Mouse (Mus musculus) heart, postnatal 0 days (tissue): ENCODE data around the gene Egfl8. TPM values are rescaled to one million over a fixed set of nuclear protein-coding genes. Genes with fewer than 3 reads are reported as not detected.
A peak's percentile ranks its signal among the peaks of the same experiment; 100 is the strongest.

Experiments
- ATAC-seq: fragments of 200-750 bp; cut with Nextera tagmentation; 2 replicates; pipeline ENCODE4 v1.8.0; 2017; ENCODE audit warnings: low read depth, moderate number of reproducible peaks, moderate library complexity; ENCODE audit not compliant: insufficient read depth
- DNase-seq: peaks from one replicate; pipeline ENCODE4 v3.0.0-alpha.2; 2016; ENCODE audit warnings: low spot score
- H3K27ac ChIP-seq: fragments of 300-500 bp; sonication (generic); 2 replicates; pipeline ENCODE4 v1.5.1; 2014; ENCODE audit warnings: low read depth, mild to moderate bottlenecking
- H3K27me3 ChIP-seq: fragments of 300-500 bp; sonication (generic); 2 replicates; pipeline ENCODE4 v1.6.1; 2014; ENCODE audit warnings: low read length, mixed read lengths; ENCODE audit not compliant: control insufficient read depth, insufficient read depth
- H3K36me3 ChIP-seq: fragments of 300-500 bp; sonication (generic); replicated peaks from 2 replicates; pipeline ENCODE4 v1.6.1; 2014; ENCODE audit warnings: low read length, mixed read lengths; ENCODE audit not compliant: control insufficient read depth, insufficient read depth
- H3K4me1 ChIP-seq: fragments of 300-500 bp; sonication (generic); 2 replicates; pipeline ENCODE4 v1.6.1; 2014; ENCODE audit warnings: antibody characterized with exemption; ENCODE audit not compliant: control insufficient read depth, insufficient read depth
- H3K4me2 ChIP-seq: fragments of 300-500 bp; sonication (generic); 2 replicates; pipeline ENCODE4 v1.6.1; 2014; ENCODE audit warnings: low read depth, mild to moderate bottlenecking, low read length, moderate library complexity
- H3K4me3 ChIP-seq: fragments of 300-500 bp; sonication (generic); 2 replicates; pipeline ENCODE4 v1.5.1; 2014; ENCODE audit warnings: low read depth, low read length
- H3K9ac ChIP-seq: fragments of 300-500 bp; sonication (generic); replicated peaks from 2 replicates; pipeline ENCODE4 v1.6.1; 2014; ENCODE audit warnings: low read depth, low read length, mixed read lengths
- H3K9me3 ChIP-seq: fragments of 300-500 bp; sonication (generic); replicated peaks from 2 replicates; pipeline ENCODE4 v1.6.1; 2016; ENCODE audit warnings: low read length; ENCODE audit not compliant: control insufficient read depth
- CTCF ChIP-seq: IDR thresholded peaks from 2 replicates; pipeline ENCODE4 v1.5.1; 2016; ENCODE audit warnings: antibody characterized with exemption, control low read depth, low read depth
- EP300 ChIP-seq: IDR thresholded peaks from 2 replicates; pipeline ENCODE4 v1.6.1; 2016; ENCODE audit warnings: antibody characterized with exemption, low read depth
- WGBS: fragments of 180-500 bp; shearing (Covaris S2); extraction: QIAGEN DNeasy Blood & Tissue Kit; methylation state at CpG from one replicate; pipeline ENCODE4 v1.1.7; 2014; 5-methylcytosine and 5-hydroxymethylcytosine counted together
- polyA plus RNA-seq: library from polyadenylated mRNA; unstranded; fragments of >200 nt; fragmentation: Nextera tagmentation; extraction: Ambion mirVana; gene quantifications from 2 replicates; pipeline ENCODE4 v1.2.1, GENCODE M21; 2015
- total RNA-seq: library from RNA; depleted of rRNA; stranded (reverse); fragments of >200 nt; gene quantifications from 2 replicates; pipeline ENCODE4 v1.2.3, GENCODE M21; 2014; ENCODE audit warnings: low replicate concordance

Egfl8 gene
- total and polyA plus RNA-seq, 2 experiments from 2014 or later = 0.15 to 0.97 TPM

- Histone ChIP-seq H3K4me2 (peak overlapping the region; percentile 85), H3K27ac (peak overlapping the region; percentile 36; the same call in 1 of the 2 replicates), H3K4me1 (peaks cover 16% of the 10 kb centered on the region), H3K36me3 (peaks cover 8% of the 10 kb centered on the region), H3K27me3 (peaks cover 50% of the 10 kb centered on the region), H3K9ac (no peak overlapping the region), H3K4me3 (peak overlapping the region; percentile 37), H3K9me3 (no peaks in the 10 kb centered on the region)
- ATAC-seq (no peak), DNase-seq (no peak)
- TF ChIP-seq EP300 (no peak), CTCF (no peak)
- 30% methylated on average over 12 of the region's 12 CpGs for WGBS
Measured at GRCm38 (mm10) chr17:34629796-34630603, 14.2 kb upstream of the Egfl8 start.

- H3K27ac ChIP-seq = peak within 1 kb of the TSS; percentile 96
- ATAC-seq (no peak), DNase-seq (peak; percentile 20)
- peak within 1 kb of the TSS; percentile 69 for H3K4me3 ChIP-seq
- H3K9me3 ChIP-seq = no peaks in the 10 kb centered on the region
- peaks cover 50% of the 10 kb centered on the region for H3K27me3 ChIP-seq
- WGBS = 14% methylated on average over 16 of the region's 16 CpGs
- H3K9ac ChIP-seq = peak within 1 kb of the TSS; percentile 59
- H3K36me3 ChIP-seq = peaks cover 9% of the 10 kb centered on the region
- TF ChIP-seq CTCF = no peak
- TF ChIP-seq EP300 = no peak
- peak within 1 kb of the TSS; percentile 85 for H3K4me2 ChIP-seq
- peaks cover 16% of the 10 kb centered on the region for H3K4me1 ChIP-seq
Measured at GRCm38 (mm10) chr17:34629221-34629751, 13.5 kb upstream of the Egfl8 start, which contains the start of gene Prrt1. Gene Prrt1, plus strand, starts transcription at chr17:34629533.

- WGBS = 52% methylated on average over 5 of the region's 5 CpGs
- Histone ChIP-seq H3K4me2 (peak overlapping the region; percentile 85), H3K27ac (peak overlapping the region; percentile 96; the same call in 1 of the 2 replicates), H3K36me3 (peaks cover 15% of the 10 kb centered on the region), H3K9ac (peak overlapping the region; percentile 59), H3K4me1 (peaks cover 16% of the 10 kb centered on the region), H3K9me3 (no peaks in the 10 kb centered on the region), H3K27me3 (peaks cover 45% of the 10 kb centered on the region), H3K4me3 (peak overlapping the region; percentile 69)
- ATAC-seq (no peak), DNase-seq (no peak)
- TF ChIP-seq CTCF (no peak), EP300 (no peak)
Measured at GRCm38 (mm10) chr17:34628644-34628967, 12.8 kb upstream of the Egfl8 start.

GRCm38 (mm10) chr17:34627943-34628643 is 12.3 kb upstream of the Egfl8 start, which contains the start of gene Ppt2:
Gene Ppt2, minus strand, starts transcription at chr17:34628510.
- ATAC-seq (peak; percentile 22; the same call in 1 of the 2 replicates), DNase-seq (no peak)
- WGBS = 4% methylated on average over 29 of the region's 29 CpGs
- Histone ChIP-seq H3K4me2 (peak within 1 kb of the TSS; percentile 85), H3K4me3 (peak within 1 kb of the TSS; percentile 69), H3K27ac (peak within 1 kb of the TSS; percentile 96), H3K27me3 (peaks cover 41% of the 10 kb centered on the region), H3K9me3 (no peaks in the 10 kb centered on the region), H3K36me3 (peaks cover 20% of the 10 kb centered on the region), H3K9ac (peak within 1 kb of the TSS; percentile 59), H3K4me1 (peaks cover 16% of the 10 kb centered on the region)
- TF ChIP-seq CTCF (no peak), EP300 (no peak)

- Histone ChIP-seq H3K4me1 (peaks cover 16% of the 10 kb centered on the region), H3K27ac (peak overlapping the region; percentile 96), H3K36me3 (peaks cover 28% of the 10 kb centered on the region), H3K4me3 (peak overlapping the region; percentile 69), H3K9me3 (no peaks in the 10 kb centered on the region), H3K4me2 (peak overlapping the region; percentile 85), H3K9ac (peak overlapping the region; percentile 59), H3K27me3 (peaks cover 34% of the 10 kb centered on the region)
- ATAC-seq (peak; percentile 87), DNase-seq (peak; percentile 95)
- under 1% methylated on average over 44 of the region's 45 CpGs for WGBS
- TF ChIP-seq CTCF (no peak), EP300 (0 out of 2 replicates have a peak, but pooled peaks have one; percentile 57)
Measured at GRCm38 (mm10) chr17:34627093-34627942, 11.5 kb upstream of the Egfl8 start.
